Mouse (Mus musculus): ENCODE results near the gene Bbox1. TPM values are rescaled to one million over a fixed set of nuclear protein-coding genes. Genes with fewer than 3 reads are reported as not detected.

Bbox1 gene
- polyA plus RNA-seq, 1 experiment = 0.06 TPM

DNA sequence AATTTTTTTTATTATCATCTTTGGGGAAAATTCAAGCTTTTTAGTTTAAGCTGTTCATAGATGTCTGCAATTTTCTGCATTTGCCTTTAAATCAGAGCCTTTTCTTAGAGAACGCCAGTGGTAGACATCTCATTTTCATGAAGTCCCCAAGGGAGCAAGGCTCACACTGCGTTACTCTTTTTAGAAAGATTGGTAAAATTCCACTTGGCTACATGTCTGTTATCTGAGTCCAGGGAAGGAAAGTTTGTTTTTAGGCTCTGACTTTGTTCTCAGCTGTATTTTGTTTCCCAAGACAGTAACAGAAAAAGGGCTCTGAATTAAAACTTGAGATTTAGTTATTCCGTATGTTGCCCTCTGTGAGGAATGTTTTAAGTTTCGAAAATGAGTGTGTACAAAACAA is 5.6 kb upstream of the Bbox1 start:
- H3K4me1 ChIP-seq (ENCODE audit: control insufficient read depth, insufficient read depth, insufficient read length, low read length) = no peaks in the 10 kb centered on the region
- no peak overlapping the region for H3K4me3 ChIP-seq (ENCODE audit: low read depth, low read length)
- H3K27ac ChIP-seq (ENCODE audit: insufficient read depth, low read depth, low read length) = no peak overlapping the region
- WGBS = 92% methylated on average over 4 of the region's 4 CpGs
- TF ChIP-seq POLR2A (IDR thresholded peaks at IDR 0.05; ENCODE audit: low read depth, low read length) (no peak), CTCF (IDR thresholded peaks at IDR 0.05; ENCODE audit: extremely low read depth, insufficient read length, insufficient replicate concordance, low read depth, low read length) (no peak)
- H3K36me3 ChIP-seq (ENCODE audit: control insufficient read depth, insufficient read depth, low read length) = no peaks in the 10 kb centered on the region
- H3K27me3 ChIP-seq (ENCODE audit: control insufficient read depth, insufficient read depth, low read length) = no peaks in the 10 kb centered on the region

DNA sequence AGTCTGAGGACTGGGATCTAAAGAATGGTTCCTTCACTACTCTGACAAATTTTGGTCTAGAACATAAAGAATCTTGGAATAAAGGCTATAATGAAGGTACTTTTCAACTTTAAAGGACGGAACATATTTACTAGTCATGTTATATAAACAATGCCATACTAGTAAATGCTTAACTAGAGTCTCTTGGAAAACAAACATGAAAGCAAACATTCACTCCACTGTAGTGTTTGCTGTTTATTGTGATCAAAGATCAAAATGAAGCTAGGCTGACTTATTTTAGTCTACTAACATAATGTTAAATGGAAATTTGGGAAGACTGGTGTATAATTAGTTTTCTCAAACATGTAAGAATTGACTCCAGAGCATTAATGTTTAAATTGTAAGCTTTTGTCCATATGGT is 4.9 kb upstream of the Bbox1 start:
- H3K27me3 ChIP-seq (ENCODE audit: control insufficient read depth, insufficient read depth, low read length) = no peaks in the 10 kb centered on the region
- H3K27ac ChIP-seq (ENCODE audit: insufficient read depth, low read depth, low read length) = no peak overlapping the region
- H3K36me3 ChIP-seq (ENCODE audit: control insufficient read depth, insufficient read depth, low read length) = no peaks in the 10 kb centered on the region
- no peak for TF ChIP-seq POLR2A (IDR thresholded peaks at IDR 0.05; ENCODE audit: low read depth, low read length)
- no peak for TF ChIP-seq CTCF (IDR thresholded peaks at IDR 0.05; ENCODE audit: extremely low read depth, insufficient read length, insufficient replicate concordance, low read depth, low read length)
- 77% methylated on average over 1 of the region's 1 CpGs for WGBS
- H3K4me3 ChIP-seq (ENCODE audit: low read depth, low read length) = no peak overlapping the region
- H3K4me1 ChIP-seq (ENCODE audit: control insufficient read depth, insufficient read depth, insufficient read length, low read length) = no peaks in the 10 kb centered on the region

DNA sequence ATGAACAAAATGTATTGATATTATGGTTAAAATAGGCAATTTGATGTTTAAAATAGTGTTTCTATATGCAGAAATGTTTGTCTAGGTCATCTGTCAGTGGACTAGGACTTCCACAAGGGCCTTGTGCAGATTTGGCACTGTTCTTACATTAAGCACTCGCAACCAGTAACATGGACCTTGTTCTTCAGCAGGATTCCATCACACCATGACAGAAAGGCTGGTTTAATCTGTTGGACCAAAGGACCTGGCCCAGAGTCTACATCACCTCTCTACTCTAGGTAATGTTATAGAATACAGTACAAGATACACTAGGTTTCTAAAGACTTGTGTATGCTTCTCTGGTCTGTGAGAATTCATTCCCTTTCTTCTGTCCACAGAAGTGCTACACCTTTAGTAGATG is 4.4 kb upstream of the Bbox1 start:
- no peaks in the 10 kb centered on the region for H3K4me1 ChIP-seq (ENCODE audit: control insufficient read depth, insufficient read depth, insufficient read length, low read length)
- H3K27me3 ChIP-seq (ENCODE audit: control insufficient read depth, insufficient read depth, low read length) = no peaks in the 10 kb centered on the region
- no peak overlapping the region for H3K4me3 ChIP-seq (ENCODE audit: low read depth, low read length)
- no peaks in the 10 kb centered on the region for H3K36me3 ChIP-seq (ENCODE audit: control insufficient read depth, insufficient read depth, low read length)
- no peak for TF ChIP-seq CTCF (IDR thresholded peaks at IDR 0.05; ENCODE audit: extremely low read depth, insufficient read length, insufficient replicate concordance, low read depth, low read length)
- no peak for TF ChIP-seq POLR2A (IDR thresholded peaks at IDR 0.05; ENCODE audit: low read depth, low read length)
- no peak overlapping the region for H3K27ac ChIP-seq (ENCODE audit: insufficient read depth, low read depth, low read length)
- WGBS = 85% methylated on average over 1 of the region's 1 CpGs

DNA sequence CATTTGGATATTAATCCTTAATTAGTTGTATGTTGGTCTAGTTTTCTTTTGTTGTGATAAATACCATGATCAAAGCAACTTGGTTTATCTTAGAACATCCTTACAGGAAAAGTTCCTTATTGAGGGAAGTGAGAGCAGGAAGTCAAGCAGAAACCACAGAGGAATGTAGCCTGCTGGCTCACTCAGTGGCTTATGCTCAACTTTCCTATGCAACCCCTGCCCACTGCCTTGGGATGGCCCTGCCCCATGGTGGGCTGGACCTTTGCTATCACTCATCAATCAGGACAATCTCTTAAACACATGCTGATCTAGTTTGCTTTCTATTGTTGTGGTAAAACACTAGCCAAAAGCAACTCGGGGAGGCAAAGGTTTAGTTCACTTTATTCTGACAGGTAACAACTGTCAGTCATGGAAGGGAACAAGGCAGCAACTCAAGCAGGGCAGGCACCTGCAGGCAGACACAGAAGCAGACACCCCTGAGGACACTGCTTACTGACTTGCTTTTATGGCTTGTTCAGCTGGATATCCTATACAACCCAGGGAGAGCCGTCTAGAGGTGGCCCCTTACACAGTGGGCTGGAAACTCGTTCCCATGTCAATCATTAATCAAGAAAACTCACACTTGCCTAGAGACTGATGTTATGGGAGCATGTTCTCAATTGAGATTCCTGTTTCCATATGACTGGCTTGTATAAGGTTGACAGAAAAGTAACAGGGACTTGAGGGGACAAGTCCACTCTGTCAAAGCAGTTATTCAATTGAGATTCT is 1.9 kb upstream of the Bbox1 start:
- no peak overlapping the region for H3K27ac ChIP-seq (ENCODE audit: insufficient read depth, low read depth, low read length)
- WGBS = 16% methylated on average over 3 of the region's 3 CpGs

DNA sequence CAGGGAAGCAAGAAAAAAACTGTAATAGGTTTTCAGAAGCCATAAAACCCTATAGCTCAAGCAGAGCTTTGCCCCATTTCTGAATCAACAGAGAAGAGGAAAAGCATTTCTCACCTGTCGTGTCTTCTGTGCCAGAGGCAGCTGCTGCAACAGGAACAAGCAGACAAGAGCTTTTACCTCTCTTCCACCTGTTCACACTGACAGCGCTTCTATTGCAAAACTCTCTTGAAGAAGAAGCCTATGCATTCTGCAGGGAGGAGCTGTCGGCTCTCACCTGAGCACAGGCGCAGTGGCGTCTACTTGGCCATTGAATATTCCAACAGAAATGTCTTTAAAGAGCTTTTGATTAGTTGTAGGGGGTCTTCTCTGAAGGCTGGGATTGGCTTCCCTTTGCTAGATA is 286 bp downstream of the Bbox1 start:
- no peak overlapping the region for H3K4me3 ChIP-seq (ENCODE audit: low read depth, low read length)
- WGBS = 39% methylated on average over 5 of the region's 5 CpGs

More for the DNA sequence above, 1.9 kb upstream of the Bbox1 start:
- H3K36me3 ChIP-seq (ENCODE audit: control insufficient read depth, insufficient read depth, low read length) = no peaks in the 10 kb centered on the region
- no peaks in the 10 kb centered on the region for H3K4me1 ChIP-seq (ENCODE audit: control insufficient read depth, insufficient read depth, insufficient read length, low read length)
- H3K4me3 ChIP-seq (ENCODE audit: low read depth, low read length) = no peak overlapping the region
- no peaks in the 10 kb centered on the region for H3K27me3 ChIP-seq (ENCODE audit: control insufficient read depth, insufficient read depth, low read length)
- no peak for TF ChIP-seq CTCF (IDR thresholded peaks at IDR 0.05; ENCODE audit: extremely low read depth, insufficient read length, insufficient replicate concordance, low read depth, low read length)
- no peak for TF ChIP-seq POLR2A (IDR thresholded peaks at IDR 0.05; ENCODE audit: low read depth, low read length)

DNA sequence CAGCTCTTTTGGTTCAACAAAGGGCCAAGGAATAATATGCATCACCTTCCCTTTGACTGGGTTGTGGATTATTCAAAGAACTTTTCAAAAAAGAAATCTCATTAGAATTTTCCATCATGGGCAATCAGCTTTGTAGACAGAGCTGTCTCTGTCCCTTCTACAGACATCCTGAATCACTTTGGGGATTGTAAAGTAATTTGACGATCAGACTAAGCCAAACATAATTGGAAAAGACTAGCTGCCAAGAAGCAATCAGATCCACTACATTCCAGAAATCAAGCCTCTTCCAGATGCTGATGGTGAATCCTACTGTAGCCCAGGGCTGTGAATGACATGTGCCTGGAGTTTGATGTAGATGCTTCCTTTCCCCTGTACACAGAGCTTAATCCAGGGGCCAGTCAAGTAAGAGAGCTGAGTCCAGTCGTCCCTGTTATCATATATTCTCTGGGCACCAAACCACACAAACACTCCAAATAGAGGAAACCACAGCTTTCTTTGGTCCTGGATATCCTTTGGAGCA is 995 bp downstream of the Bbox1 start:
- Histone ChIP-seq H3K27me3 (ENCODE audit: control insufficient read depth, insufficient read depth, low read length) (no peaks in the 10 kb centered on the region), H3K4me1 (ENCODE audit: control insufficient read depth, insufficient read depth, insufficient read length, low read length) (no peaks in the 10 kb centered on the region), H3K27ac (ENCODE audit: insufficient read depth, low read depth, low read length) (no peak overlapping the region), H3K36me3 (ENCODE audit: control insufficient read depth, insufficient read depth, low read length) (no peaks in the 10 kb centered on the region), H3K4me3 (ENCODE audit: low read depth, low read length) (no peak overlapping the region)
- WGBS = 20% methylated on average over 2 of the region's 2 CpGs
- TF ChIP-seq CTCF (IDR thresholded peaks at IDR 0.05; ENCODE audit: extremely low read depth, insufficient read length, insufficient replicate concordance, low read depth, low read length) (no peak), POLR2A (IDR thresholded peaks at IDR 0.05; ENCODE audit: low read depth, low read length) (no peak)

More for the DNA sequence above, 286 bp downstream of the Bbox1 start:
- Histone ChIP-seq H3K27ac (ENCODE audit: insufficient read depth, low read depth, low read length) (no peak overlapping the region), H3K27me3 (ENCODE audit: control insufficient read depth, insufficient read depth, low read length) (no peaks in the 10 kb centered on the region), H3K4me1 (ENCODE audit: control insufficient read depth, insufficient read depth, insufficient read length, low read length) (no peaks in the 10 kb centered on the region), H3K36me3 (ENCODE audit: control insufficient read depth, insufficient read depth, low read length) (no peaks in the 10 kb centered on the region)
- TF ChIP-seq POLR2A (IDR thresholded peaks at IDR 0.05; ENCODE audit: low read depth, low read length) = no peak
- TF ChIP-seq CTCF (IDR thresholded peaks at IDR 0.05; ENCODE audit: extremely low read depth, insufficient read length, insufficient replicate concordance, low read depth, low read length) = no peak

All from small intestine, adult 2 months (tissue).